ENCODE assay signal across 8 mouse cellular contexts in the genomic region with DNA sequence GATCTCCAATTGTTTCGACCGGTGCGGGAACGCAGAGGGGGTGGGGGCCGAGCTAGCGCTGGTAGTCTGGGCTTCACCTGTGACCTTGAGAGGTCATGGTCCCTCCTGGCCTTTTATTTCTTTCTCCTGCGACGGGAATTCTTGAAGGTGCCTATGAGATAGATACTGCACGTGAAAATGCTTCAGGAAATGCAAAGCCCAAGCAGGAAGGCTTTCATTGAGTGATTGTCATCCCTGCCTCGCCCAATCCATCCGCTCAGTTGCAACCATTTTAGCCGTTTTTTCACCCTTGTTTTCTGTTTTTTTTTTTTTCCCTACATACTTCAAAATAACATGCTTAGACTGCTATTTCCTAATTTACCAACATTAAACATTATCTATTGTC.
DNase-seq lines count a peak whose midpoint lies in the region; ATAC-seq lines count a peak whose summit lies in the region.

No protein-coding gene starts in this region.

- 18% methylated on average over 12 of the region's 12 CpGs for WGBS in heart, embryonic 14.5 days
- WGBS in forebrain, embryonic 15.5 days: 13% methylated on average over 12 of the region's 12 CpGs
- WGBS in liver, embryonic 15.5 days (ENCODE audit: insufficient replicate concordance): 7% methylated on average over 12 of the region's 12 CpGs

- no peaks in the 10 kb centered on the region for H3K36me3 ChIP-seq in heart, embryonic 14.5 days (ENCODE audit: control insufficient read depth, insufficient read depth, low read length)
- H3K36me3 ChIP-seq in forebrain, embryonic 15.5 days: no peaks in the 10 kb centered on the region
- no peaks in the 10 kb centered on the region for H3K36me3 ChIP-seq in liver, embryonic 15.5 days (replicated peaks)

- peaks cover 5 to 9% of the 10 kb centered on the region in 2 experiments for H3K4me1 ChIP-seq in heart, embryonic 14.5 days (ENCODE audit: control insufficient read depth in 2 of 2, insufficient read depth in 2 of 2, low read length in 2 of 2)
- peaks cover 11% of the 10 kb centered on the region for H3K4me1 ChIP-seq in forebrain, embryonic 15.5 days
- peaks cover 9% of the 10 kb centered on the region for H3K4me1 ChIP-seq in liver, embryonic 15.5 days (replicated peaks)

- H3K9ac ChIP-seq in heart, embryonic 14.5 days (ENCODE audit: low read length): peak overlapping the region; percentile 72
- peak overlapping the region; percentile 63 for H3K9ac ChIP-seq in forebrain, embryonic 15.5 days (replicated peaks)
- H3K9ac ChIP-seq in liver, embryonic 15.5 days: no peak overlapping the region

- H3K4me2 ChIP-seq in heart, embryonic 14.5 days (ENCODE audit: low read length): peak overlapping the region; percentile 78
- peak overlapping the region; percentile 88 for H3K4me2 ChIP-seq in forebrain, embryonic 15.5 days (replicated peaks)
- H3K4me2 ChIP-seq in liver, embryonic 15.5 days: peak overlapping the region; percentile 62

- ATAC-seq in heart, embryonic 14.5 days (ENCODE audit: insufficient number of reproducible peaks, insufficient read depth, low FRiP score, low read depth): no peak
- peak; percentile 33; the same call in 1 of the 2 replicates for ATAC-seq in forebrain, embryonic 15.5 days (replicated peaks)
- no peak for ATAC-seq in liver, embryonic 15.5 days (ENCODE audit: insufficient read depth)

- H3K4me3 ChIP-seq in heart, embryonic 14.5 days (ENCODE audit: control insufficient read depth in 1 of 2, insufficient read depth in 1 of 2, low read depth in 1 of 2, low read length in 2 of 2): peak overlapping the region; percentile 45 to 58
- peak overlapping the region; percentile 51 for H3K4me3 ChIP-seq in forebrain, embryonic 15.5 days
- peak overlapping the region; percentile 30 for H3K4me3 ChIP-seq in liver, embryonic 15.5 days (replicated peaks)

- H3K9me3 ChIP-seq in heart, embryonic 14.5 days (ENCODE audit: control insufficient read depth, low read length): no peaks in the 10 kb centered on the region
- no peaks in the 10 kb centered on the region for H3K9me3 ChIP-seq in forebrain, embryonic 15.5 days
- no peaks in the 10 kb centered on the region for H3K9me3 ChIP-seq in liver, embryonic 15.5 days (replicated peaks)

- H3K27me3 ChIP-seq in heart, embryonic 14.5 days (ENCODE audit: control insufficient read depth, insufficient read depth, low read length): no peaks in the 10 kb centered on the region
- H3K27me3 ChIP-seq in forebrain, embryonic 15.5 days: no peaks in the 10 kb centered on the region
- peaks cover 21% of the 10 kb centered on the region for H3K27me3 ChIP-seq in liver, embryonic 15.5 days

- DNase-seq in heart, postnatal 4 days: no peak
- peak; percentile 54 for DNase-seq in R1 (ENCODE audit: low read depth, low spot score)
- DNase-seq in thymus, postnatal 10 days (ENCODE audit: low spot score in 2 of 2): no peak
- no peak for DNase-seq in gastrocnemius, postnatal 36 days
- DNase-seq in retina, embryonic 14.5 days (ENCODE audit: low spot score): no peak

- intact Hi-C loops in gastrocnemius, postnatal 36 days (cut with DNase I): no loop called here

- peak overlapping the region; percentile 47 to 69; a peak in 2 of 4 replicates for H3K27ac ChIP-seq in heart, embryonic 14.5 days (replicated peaks in 1 of 2; ENCODE audit: control insufficient read depth in 1 of 2, insufficient read depth in 1 of 2, low read depth in 2 of 2, low read length in 2 of 2)
- no peak overlapping the region for H3K27ac ChIP-seq in forebrain, embryonic 15.5 days (replicated peaks)
- H3K27ac ChIP-seq in liver, embryonic 15.5 days (replicated peaks): no peak overlapping the region

Comparison
In these comparisons a context has a peak if more than half of its experiments do, and no peak if none do; other contexts are left out.
1. H3K27ac ChIP-seq: peak in heart, embryonic 14.5 days (2 of 2); none in forebrain, embryonic 15.5 days (single experiment) and liver, embryonic 15.5 days (single experiment).
2. Peak in every context shown above with its lines, with median percentiles within 50 percentile points of each other: H3K4me2 ChIP-seq and H3K4me3 ChIP-seq.